Mouse (Mus musculus): Measurements from ENCODE around the gene Hist1h4d. TPM values are rescaled to one million over a fixed set of nuclear protein-coding genes. Genes with fewer than 3 reads are reported as not detected.

The Hist1h4d gene
- polyA plus RNA-seq, 1 experiment from 2014 or later, result 48.2 TPM

Small RNA genes within 50 kb of the gene (microRNA-seq; reads per million reads assigned to microRNA genes)
- gene Gm44297, result not detected
- gene Gm44359, result not detected
- not detected for gene Gm44394

Other genes starting within 250 kb of the Hist1h4d start
- 33.4 and 39.1 TPM in 2 replicates for gene Zfp322a, start 212.4 kb upstream of the Hist1h4d start, polyA plus RNA-seq (2015; fragmentation: Nextera tagmentation; extraction: Ambion mirVana)
- 8.1 and 8.2 TPM in 2 replicates for gene Abt1, start 157.7 kb upstream of the Hist1h4d start, polyA plus RNA-seq (2015; fragmentation: Nextera tagmentation; extraction: Ambion mirVana)
- 0.85 and 1.4 TPM in 2 replicates for gene Btn1a1, start 115.7 kb upstream of the Hist1h4d start, polyA plus RNA-seq (2015; fragmentation: Nextera tagmentation; extraction: Ambion mirVana)
- 0.31 and 0.41 TPM in 2 replicates for gene Btn2a2, start 92.7 kb upstream of the Hist1h4d start, polyA plus RNA-seq (2015; fragmentation: Nextera tagmentation; extraction: Ambion mirVana)
- gene Hist1h4h, start 50.5 kb upstream of the Hist1h4d start, polyA plus RNA-seq (2015; fragmentation: Nextera tagmentation; extraction: Ambion mirVana), result 5.4 and 5.7 TPM in 2 replicates
- gene Hist1h2af, start 47.7 kb upstream of the Hist1h4d start, polyA plus RNA-seq (2015; fragmentation: Nextera tagmentation; extraction: Ambion mirVana), result 2.2 and 2.6 TPM in 2 replicates
- gene Hist1h3g, start 46.2 kb upstream of the Hist1h4d start, polyA plus RNA-seq (2015; fragmentation: Nextera tagmentation; extraction: Ambion mirVana), result 1.6 and 3.1 TPM in 2 replicates
- 0.61 and 0.74 TPM in 2 replicates for gene Hist1h2bh, start 38.2 kb upstream of the Hist1h4d start, polyA plus RNA-seq (2015; fragmentation: Nextera tagmentation; extraction: Ambion mirVana)
- gene Hist1h3f, start 37.5 kb upstream of the Hist1h4d start, polyA plus RNA-seq (2015; fragmentation: Nextera tagmentation; extraction: Ambion mirVana), result 0.16 and 0.25 TPM in 2 replicates
- gene Hist1h4f, start 29.9 kb upstream of the Hist1h4d start, polyA plus RNA-seq (2015; fragmentation: Nextera tagmentation; extraction: Ambion mirVana), result 0.62 and 0.66 TPM in 2 replicates
- 0.18 and 0.23 TPM in 2 replicates for gene Hist1h1d, start 28.3 kb upstream of the Hist1h4d start, polyA plus RNA-seq (2015; fragmentation: Nextera tagmentation; extraction: Ambion mirVana)
- 1.7 and 2.4 TPM in 2 replicates for gene Hist1h3e, start 19.2 kb upstream of the Hist1h4d start, polyA plus RNA-seq (2015; fragmentation: Nextera tagmentation; extraction: Ambion mirVana)
- 33.7 and 35.5 TPM in 2 replicates for gene Hist1h2ae, start 10.4 kb upstream of the Hist1h4d start, polyA plus RNA-seq (2015; fragmentation: Nextera tagmentation; extraction: Ambion mirVana)
- gene Hist1h2bg, start 10.2 kb upstream of the Hist1h4d start, polyA plus RNA-seq (2015; fragmentation: Nextera tagmentation; extraction: Ambion mirVana), result 4.3 and 4.6 TPM in 2 replicates
- 0.97 and 1.5 TPM in 2 replicates for gene Hist1h2bf, start 7.4 kb upstream of the Hist1h4d start, polyA plus RNA-seq (2015; fragmentation: Nextera tagmentation; extraction: Ambion mirVana)
- gene Hist1h2ad, start 7.2 kb upstream of the Hist1h4d start, polyA plus RNA-seq (2015; fragmentation: Nextera tagmentation; extraction: Ambion mirVana), result 1.2 and 1.6 TPM in 2 replicates
- 2.0 and 2.2 TPM in 2 replicates for gene Hist1h3d, start 5.8 kb upstream of the Hist1h4d start, polyA plus RNA-seq (2015; fragmentation: Nextera tagmentation; extraction: Ambion mirVana)
- 1.7 and 1.9 TPM in 2 replicates for gene Hist1h2be, start 39.5 kb downstream of the Hist1h4d start, polyA plus RNA-seq (2015; fragmentation: Nextera tagmentation; extraction: Ambion mirVana)
- 9.6 and 10.8 TPM in 2 replicates for gene Hist1h1e, start 41.0 kb downstream of the Hist1h4d start, polyA plus RNA-seq (2015; fragmentation: Nextera tagmentation; extraction: Ambion mirVana)
- gene Hist1h2ac, start 102.3 kb downstream of the Hist1h4d start, polyA plus RNA-seq (2015; fragmentation: Nextera tagmentation; extraction: Ambion mirVana), result 0.50 and 0.74 TPM in 2 replicates
- 51.8 and 52.1 TPM in 2 replicates for gene Hist1h2bc, start 102.6 kb downstream of the Hist1h4d start, polyA plus RNA-seq (2015; fragmentation: Nextera tagmentation; extraction: Ambion mirVana)
- gene Hist1h1t, start 114.2 kb downstream of the Hist1h4d start, polyA plus RNA-seq (2015; fragmentation: Nextera tagmentation; extraction: Ambion mirVana), result 0.14 TPM in 1 of 2 replicates, not detected in the other
- gene Hist1h4c, start 116.9 kb downstream of the Hist1h4d start, polyA plus RNA-seq (2015; fragmentation: Nextera tagmentation; extraction: Ambion mirVana), result 2.4 and 2.7 TPM in 2 replicates
- gene Hfe, start 129.3 kb downstream of the Hist1h4d start, polyA plus RNA-seq (2015; fragmentation: Nextera tagmentation; extraction: Ambion mirVana), result 10.3 and 13.6 TPM in 2 replicates
- gene Hist1h1c, start 157.2 kb downstream of the Hist1h4d start, polyA plus RNA-seq (2015; fragmentation: Nextera tagmentation; extraction: Ambion mirVana), result 38.8 and 41.2 TPM in 2 replicates
- 2.0 and 4.1 TPM in 2 replicates for gene Hist1h3c, start 164.0 kb downstream of the Hist1h4d start, polyA plus RNA-seq (2015; fragmentation: Nextera tagmentation; extraction: Ambion mirVana)
- 1.2 and 1.9 TPM in 2 replicates for gene Hist1h2bb, start 165.1 kb downstream of the Hist1h4d start, polyA plus RNA-seq (2015; fragmentation: Nextera tagmentation; extraction: Ambion mirVana)
- 15.3 and 20.4 TPM in 2 replicates for gene Hist1h2ab, start 169.5 kb downstream of the Hist1h4d start, polyA plus RNA-seq (2015; fragmentation: Nextera tagmentation; extraction: Ambion mirVana)
- gene Hist1h3b, start 170.7 kb downstream of the Hist1h4d start, polyA plus RNA-seq (2015; fragmentation: Nextera tagmentation; extraction: Ambion mirVana), result 3.1 and 4.7 TPM in 2 replicates
- 1.2 and 1.7 TPM in 2 replicates for gene Hist1h4b, start 175.4 kb downstream of the Hist1h4d start, polyA plus RNA-seq (2015; fragmentation: Nextera tagmentation; extraction: Ambion mirVana)
- not detected in 2 replicates for gene Hist1h4a, start 179.6 kb downstream of the Hist1h4d start, polyA plus RNA-seq (2015; fragmentation: Nextera tagmentation; extraction: Ambion mirVana)
- gene Hist1h3a, start 180.8 kb downstream of the Hist1h4d start, polyA plus RNA-seq (2015; fragmentation: Nextera tagmentation; extraction: Ambion mirVana), result 1.5 and 2.4 TPM in 2 replicates
- 0.76 and 0.98 TPM in 2 replicates for gene Hist1h1a, start 182.1 kb downstream of the Hist1h4d start, polyA plus RNA-seq (2015; fragmentation: Nextera tagmentation; extraction: Ambion mirVana)
- not detected in 2 replicates for gene Trim38, start 188.3 kb downstream of the Hist1h4d start, polyA plus RNA-seq (2015; fragmentation: Nextera tagmentation; extraction: Ambion mirVana)
- not detected in 2 replicates for gene Slc17a2, start 225.4 kb downstream of the Hist1h4d start, polyA plus RNA-seq (2015; fragmentation: Nextera tagmentation; extraction: Ambion mirVana)

Measured in heart, embryonic 15.5 days (tissue).